Mouse (Mus musculus): Measurements from ENCODE around the gene Gm20696. TPM values are rescaled to one million over a fixed set of nuclear protein-coding genes. Genes with fewer than 3 reads are reported as not detected.
A peak's percentile ranks its signal among the peaks of the same experiment; 100 is the strongest.

Gene Gm20696
- polyA plus RNA-seq, 3 experiments from 2014 or later: 0.88 to 21.2 (median 18.7) TPM

DNA sequence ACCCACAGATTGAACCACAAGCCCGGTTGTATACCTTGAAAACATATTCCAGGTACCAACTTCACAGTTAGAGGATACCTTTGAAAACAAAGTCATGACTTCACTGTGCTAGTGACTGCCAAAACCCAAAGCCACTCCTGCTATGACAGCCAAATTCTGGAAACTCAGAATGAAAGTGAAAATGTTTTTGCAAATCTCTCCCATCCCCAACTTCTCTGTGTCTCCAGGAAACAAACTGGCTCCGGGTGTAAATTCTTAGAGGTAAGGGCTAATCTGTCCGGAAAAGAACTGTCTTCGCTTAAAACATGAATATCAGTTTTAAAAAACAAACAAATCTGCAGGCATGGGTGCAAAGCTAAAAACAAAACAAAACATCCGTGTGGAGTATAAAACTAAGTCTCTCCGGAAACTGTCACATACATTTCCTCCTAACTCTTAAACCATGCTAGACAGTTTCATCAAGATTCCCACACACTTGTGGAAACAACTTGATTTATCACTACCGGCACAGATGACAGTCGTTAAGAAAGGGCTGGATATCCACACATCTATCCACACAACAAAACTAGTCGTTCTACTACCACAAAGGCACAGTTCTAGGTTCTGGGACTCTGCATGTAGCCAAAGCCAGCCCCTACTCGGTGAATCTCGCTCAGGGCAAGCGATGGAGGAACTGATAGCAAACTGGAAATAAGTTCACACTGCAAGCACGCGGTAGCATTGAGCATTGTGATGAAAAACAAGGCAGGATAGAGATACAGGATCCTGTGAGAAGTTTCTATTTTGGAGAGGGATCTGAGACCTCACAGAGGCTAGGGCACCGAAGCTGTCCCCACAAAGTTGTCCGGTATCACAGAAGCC, 910 bp downstream of the Gm20696 start:
- ATAC-seq: peak; percentile 78

DNA sequence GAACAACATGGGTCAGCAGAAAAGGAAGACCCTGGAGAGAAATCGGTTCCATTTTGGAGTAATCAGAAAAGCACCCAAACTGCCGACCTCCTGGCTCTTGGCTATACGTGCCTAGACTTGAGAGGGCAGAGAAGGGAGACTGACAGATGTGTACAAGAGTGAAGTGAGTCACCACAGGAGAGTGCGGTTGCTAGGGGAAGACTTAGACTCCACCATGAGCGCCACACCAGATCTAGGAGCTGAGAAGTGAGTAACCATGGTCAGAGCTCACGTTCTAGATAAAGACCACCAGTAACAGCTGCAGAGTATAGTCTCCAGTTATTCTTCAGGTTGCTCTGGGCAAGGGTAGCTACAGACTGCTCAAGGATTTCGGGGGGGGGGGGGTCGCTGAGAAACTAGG, 3.4 kb downstream of the Gm20696 start:
- ATAC-seq: no peak

DNA sequence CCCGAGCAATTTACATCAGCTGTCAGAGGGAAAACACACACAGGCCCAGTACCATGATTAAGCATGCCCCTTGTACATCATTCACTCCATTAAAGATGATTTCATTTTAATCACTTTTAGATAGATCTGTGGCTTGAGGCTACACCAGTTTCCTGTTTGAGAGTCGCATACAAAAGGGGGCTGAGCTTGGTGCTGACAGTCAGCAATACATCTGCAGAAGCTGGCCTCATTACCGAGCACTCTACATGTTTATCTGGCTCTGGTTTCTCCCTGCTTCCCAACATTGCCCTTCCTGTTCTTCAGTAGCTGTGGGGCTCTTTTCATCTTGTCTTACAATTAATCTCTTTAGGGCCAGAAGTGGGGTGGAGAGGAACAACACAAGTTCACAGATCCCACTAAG, 6.2 kb downstream of the Gm20696 start:
- peak; percentile 52 for ATAC-seq

DNA sequence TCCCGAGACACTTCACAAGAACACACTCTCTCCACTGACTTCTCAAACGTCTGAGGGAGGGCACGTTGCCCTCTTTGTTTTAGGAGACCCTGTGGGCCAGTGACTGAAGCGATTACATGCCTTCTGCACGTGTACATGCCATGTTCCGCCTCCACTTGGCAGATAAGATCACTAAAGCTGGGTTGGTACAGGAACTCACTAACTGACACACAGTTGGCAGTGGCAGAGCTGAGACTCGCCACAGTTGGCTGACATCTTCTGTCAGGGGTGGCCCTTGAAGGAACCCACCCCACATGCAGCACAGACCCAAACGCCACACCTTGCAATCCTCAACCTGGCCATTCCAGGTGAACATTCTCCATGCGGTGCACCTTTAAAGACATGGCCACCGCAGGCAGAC, 8.0 kb downstream of the Gm20696 start:
- no peak for ATAC-seq

DNA sequence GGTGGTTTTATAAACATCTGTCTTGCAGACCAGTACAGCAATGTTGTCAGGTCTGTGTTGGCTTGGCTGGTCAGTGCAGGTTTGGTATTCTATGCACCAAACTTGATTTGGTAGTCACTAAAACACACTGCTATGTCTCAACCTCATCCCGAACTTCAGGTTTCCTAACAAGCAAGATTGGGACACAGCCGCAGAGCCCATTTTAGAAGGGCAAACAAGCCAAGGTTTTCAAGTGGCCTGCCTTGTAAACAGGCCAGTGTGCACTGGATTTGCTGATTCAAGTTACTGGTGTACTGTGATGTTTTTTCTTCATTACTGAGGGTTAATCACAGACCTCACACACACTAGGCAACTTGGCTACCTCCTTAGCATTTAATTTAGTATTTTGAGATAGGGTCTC, 10.5 kb downstream of the Gm20696 start:
- peak; percentile 2 for ATAC-seq

DNA sequence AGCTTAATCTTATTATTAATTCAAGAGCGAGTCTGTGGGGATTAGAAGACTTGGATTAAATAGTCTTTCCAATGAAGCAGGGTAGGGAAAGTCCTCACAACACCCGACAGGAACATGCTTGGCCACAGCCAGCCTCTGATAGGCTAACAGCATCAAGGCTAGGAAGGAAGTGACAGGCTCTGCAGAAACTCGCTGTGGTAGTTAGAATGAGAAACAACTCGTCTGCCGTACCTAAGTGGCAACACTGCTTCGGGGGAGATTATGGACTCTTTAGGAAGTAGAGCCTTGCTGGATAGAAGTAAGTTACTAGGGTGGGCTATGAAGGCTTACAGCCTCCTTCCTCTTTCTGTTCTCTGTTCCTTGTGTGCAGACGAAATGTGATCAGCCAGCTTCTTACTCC, 11.1 kb downstream of the Gm20696 start:
- peak; percentile 95 for ATAC-seq

DNA sequence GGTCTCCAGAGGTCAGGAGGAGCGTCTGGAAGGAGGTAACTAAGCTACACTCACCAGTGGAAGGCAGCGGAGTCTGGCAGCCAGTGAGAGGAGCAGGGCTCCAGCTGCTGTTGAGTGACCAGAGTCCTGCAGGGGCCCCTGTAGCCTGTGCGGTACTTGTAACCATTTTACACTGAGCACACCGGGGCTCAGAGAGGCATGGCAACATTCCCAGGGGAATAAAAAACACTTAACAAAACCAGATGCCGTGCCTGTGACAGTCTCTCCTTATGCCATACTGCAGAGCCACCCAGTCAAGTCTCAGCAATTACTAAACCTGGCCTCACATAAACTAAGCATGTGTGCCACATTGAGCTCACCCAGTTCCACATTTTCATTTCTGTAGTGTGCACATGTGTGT, 12.3 kb downstream of the Gm20696 start:
- no peak for ATAC-seq

DNA sequence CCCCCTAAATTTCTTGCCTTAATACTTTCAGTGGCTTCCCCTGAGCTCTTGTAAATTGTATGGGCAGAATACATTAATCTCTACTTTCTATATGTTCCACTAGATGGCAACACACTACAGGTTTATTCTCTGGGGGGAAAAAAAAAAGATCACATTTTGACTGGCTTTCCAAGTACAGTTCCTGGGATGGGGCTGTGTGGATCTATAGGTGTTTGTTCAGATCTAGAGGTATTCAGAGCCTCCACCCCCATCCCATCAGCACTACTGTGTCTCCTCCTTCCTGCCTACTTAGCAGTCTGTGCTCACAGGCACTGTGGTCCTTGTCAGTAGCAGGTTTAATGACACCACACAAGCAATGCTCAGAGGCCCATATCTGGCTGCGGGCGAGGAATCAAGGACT, 14.3 kb downstream of the Gm20696 start:
- no peak for ATAC-seq

DNA sequence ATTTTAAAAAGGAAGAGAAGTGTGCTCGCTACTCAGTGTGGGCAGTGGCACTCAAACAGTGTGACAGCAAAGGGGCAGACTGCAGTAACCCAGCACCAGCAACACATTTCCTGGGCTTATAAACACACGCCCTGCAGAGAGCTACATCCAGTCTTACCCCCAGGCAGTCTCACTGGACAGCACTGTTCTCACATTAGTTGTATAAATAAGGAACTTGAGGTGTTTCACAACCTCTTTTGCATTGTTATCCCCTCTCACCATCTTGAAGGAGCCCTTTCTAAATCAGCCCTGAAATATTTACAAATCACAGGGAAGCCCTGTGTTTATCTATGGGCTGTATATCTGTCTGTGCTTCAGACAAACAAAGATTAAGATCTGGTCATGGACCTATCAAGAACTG, 17.3 kb downstream of the Gm20696 start:
- no peak for ATAC-seq

DNA sequence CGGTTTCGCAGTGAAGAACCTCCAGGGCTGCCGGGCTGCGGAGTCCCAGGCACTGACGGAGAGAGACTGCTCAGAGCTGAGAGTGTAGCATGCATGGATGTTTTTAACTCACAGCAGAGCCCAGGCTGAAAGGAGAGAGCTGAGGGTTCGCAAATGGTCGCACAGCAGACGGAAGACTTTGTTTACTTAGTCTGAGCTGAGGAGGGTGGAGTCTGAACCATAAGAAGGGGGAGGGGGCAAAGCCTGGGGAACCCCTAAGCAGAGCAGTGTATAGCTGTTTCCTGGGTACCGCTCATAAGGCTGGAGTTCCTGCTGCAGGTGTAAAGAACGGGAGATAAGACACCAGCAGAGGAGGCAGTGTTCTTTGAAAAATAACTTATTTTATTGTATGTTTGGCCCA, 20.3 kb downstream of the Gm20696 start:
- ATAC-seq: peak; percentile 70

DNA sequence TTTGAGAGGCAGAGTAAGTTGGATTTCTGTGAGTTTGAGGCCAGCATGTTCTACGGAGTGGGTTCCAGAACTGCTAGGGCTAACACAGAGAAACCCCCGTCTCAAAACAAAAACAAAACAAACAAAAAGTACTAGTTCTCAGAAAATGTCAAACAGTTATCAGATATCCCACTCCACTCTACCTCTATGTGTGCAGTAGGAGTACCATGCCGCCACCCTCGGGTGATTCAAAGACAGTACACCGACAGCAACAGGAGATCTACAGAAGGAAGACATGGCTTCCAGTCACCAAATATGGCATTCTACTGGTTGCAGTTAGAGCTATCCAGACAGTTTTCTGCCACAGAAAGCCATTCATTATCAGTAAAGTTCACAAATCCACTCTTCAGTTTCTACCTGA, 21.7 kb downstream of the Gm20696 start:
- no peak for ATAC-seq

DNA sequence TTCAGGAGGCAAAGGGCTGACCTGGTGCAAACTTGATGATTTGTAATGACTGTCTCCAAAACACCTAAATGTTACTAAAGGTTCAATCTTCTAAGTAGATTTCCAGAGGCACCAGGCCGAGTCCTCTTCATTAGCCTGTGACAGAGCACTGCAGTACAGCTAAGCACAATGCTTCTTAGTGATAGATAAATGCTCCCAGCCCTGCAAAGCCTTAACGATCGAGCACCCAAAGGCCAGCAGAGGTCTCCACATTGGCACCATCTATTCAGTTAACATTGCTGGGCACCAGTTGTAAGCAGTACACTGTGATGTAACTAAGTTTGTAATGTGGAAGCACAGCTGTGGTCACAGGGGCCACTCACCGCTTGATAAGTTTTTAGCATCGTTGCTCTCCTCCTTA, 22.2 kb downstream of the Gm20696 start:
- ATAC-seq: no peak

DNA sequence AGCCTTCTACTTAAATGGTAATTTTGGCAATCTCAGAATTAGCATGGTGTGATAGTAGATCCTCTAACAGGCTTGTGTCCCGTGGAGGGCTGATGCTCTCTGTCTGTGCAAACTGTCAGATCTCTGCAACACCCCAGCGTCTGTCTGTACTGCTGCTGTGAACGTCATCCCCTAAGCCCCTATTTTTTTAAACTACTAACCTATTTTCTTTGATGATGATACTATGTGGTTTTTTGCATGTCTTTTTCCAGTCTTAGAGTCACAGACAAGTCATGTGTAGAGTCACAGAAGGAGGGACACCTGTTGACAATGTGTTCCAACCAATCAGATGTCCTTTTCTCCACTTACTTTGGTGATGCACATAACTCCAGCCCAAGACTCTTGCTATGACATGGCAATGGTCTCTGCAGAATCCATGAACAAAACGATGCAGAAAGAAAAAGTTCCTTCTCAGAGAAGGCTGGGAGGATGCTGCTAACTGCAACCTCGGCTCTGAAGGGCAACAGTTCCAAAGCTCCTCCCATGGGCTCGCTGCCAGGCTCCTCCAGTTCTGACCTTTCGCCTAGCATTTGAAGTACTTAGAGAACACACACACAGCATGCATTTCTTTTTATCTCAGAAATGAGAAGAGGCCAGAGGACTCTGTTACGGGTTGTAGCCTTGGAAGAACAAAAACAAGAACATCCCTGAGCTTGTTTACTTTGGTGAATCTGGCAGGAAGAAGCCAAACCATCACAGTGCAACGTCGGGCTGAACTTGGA, 23.0 kb downstream of the Gm20696 start:
- ATAC-seq: peak; percentile 66

DNA sequence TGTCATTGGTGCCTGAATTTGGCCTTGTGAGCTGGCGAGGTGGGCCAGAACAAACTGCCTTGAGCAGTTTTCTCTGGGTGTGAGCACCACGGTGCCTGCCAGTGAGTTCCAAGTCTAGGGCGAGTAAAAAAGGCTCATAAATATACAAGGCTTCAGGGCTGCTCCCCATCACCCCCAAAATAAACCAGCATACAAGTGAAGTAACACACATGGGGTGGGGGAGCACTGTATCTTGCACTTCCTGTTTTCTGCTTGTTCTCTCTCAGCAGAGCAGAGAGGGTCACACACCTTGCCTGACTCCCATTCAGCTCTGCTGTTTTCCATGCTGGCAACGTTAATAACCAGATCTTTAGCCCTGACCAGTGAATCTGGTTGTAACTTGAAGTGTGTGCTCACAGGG, 29.1 kb downstream of the Gm20696 start:
- ATAC-seq: no peak

DNA sequence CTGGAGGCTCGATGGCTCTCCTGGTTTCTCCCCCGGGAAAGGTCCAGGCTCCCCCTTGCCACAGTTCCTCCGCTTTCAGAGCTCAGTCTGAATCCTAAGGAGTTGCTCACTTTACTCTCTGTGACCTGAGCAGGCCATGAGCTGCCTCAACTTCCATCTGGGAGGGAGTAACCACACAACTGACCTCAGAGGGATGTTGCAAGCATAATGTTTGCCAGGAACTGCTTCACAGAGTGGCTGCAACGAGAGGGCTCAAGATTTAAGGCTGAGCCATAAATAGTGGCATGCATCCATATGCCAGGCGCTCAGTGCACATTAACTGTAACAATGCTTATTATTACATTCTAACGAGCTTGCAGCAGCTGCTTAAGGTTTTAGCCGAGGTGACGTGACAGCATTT, 29.8 kb downstream of the Gm20696 start:
- no peak for ATAC-seq

DNA sequence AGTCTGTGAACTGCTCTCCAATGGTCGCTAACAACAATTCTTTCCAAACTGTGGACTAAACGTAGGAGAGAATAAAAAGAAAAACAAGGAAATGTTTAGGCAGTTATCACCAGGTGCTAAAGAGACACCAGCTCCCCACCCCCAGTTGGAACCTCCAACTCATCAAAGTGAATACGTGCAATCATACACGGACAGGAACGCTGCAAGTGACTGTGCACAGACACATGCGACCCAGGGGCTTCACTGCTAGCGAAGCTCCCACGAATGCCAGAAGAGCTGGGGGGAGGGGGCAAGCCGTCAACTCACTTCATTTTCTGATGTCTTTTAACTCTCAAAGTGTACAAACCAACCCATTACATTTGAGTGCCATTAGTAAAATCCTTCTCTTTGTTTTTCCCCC, 30.5 kb downstream of the Gm20696 start:
- ATAC-seq: no peak

DNA sequence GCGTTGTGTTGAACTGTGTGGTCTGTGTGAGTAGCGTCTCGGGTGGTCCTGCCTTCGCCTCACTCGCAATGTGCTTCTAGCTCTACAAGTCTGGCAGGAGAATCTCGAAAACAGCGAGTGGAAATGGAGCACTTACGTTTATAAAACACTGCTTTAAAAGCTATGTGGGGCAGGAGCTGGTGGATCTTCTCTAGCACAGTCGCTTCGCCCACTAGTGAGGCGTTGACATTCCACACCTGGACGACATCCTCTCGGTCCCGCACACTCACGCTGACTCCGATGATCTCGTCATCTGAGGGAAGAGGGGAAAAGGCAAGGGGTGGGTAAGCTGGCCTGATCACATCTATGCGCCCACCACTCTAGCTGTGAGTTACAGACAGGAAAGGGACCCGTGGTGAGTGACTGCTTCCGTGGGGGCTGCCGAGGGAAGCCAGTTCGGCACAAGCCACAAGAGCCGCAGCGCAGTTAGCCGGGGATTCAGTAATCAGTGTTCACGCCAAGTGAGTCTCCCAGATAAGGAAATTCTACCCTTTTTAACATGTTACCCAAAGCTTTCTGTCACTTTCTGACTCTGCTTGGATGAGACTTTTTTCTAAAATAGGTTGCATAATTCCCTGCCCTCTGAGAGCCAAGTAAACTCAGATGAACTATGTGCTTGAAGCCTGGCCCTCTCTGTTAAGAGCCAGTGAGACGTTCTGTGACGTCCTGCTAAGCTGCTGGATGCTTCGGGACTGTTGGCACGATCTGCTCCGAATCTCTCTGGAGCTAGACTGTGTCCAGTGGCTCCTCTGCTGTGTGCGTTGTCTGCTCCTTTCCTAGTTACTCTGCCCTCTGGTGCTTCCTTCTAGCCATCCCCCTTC, 34.2 kb downstream of the Gm20696 start:
- no peak for ATAC-seq

DNA sequence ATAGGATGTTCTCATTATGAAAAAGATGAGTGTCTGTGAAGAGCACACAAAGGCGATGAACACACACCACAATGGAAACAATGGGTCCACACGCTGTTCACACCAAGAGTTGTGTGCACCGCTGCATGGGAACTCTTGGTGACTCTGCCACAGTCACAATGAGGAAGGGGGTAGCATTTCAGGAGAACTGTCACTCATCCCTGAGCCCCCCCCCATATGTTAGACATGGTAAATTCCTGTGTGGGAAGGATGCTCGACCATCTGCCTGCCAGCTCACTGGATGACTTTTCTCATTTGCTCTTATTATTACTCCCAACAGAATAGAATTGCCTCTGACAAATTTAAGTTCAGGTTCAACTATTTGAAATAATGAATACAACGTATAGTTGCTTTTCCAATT, 35.0 kb downstream of the Gm20696 start:
- no peak for ATAC-seq

DNA sequence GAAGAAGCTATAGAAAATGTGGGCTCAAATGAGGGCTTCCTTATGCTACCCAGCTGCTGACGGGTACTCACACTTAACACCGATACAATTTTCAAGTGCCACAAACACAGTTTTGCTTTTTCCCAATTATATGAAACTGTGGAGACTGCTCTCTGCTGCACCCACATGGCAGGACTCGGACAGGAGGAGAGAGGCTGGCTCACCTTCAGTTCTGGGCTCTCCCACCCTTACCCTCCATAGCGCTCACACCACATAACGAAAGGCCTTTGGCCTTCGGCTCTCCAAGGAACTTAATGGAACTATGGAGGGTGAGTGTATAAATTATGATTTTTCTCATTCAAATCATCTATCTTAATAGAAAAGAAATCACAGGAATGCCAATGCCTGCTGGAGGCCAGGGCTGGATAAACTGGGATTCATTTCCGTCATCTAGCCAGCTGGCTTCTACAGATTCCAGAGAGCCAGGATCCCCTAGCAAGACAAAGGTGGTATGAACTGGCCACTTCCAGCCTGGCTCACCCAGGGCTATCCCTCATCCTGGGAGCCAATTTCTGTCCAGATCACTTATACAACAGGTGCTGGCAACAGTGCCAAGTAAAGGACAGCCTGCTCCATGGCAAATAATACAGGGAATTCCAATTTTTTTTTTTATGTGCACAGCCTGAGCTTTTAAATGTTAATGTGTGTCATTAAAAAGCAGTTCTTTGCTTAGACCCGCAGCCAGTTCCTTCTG, 36.7 kb downstream of the Gm20696 start:
- no peak for ATAC-seq

DNA sequence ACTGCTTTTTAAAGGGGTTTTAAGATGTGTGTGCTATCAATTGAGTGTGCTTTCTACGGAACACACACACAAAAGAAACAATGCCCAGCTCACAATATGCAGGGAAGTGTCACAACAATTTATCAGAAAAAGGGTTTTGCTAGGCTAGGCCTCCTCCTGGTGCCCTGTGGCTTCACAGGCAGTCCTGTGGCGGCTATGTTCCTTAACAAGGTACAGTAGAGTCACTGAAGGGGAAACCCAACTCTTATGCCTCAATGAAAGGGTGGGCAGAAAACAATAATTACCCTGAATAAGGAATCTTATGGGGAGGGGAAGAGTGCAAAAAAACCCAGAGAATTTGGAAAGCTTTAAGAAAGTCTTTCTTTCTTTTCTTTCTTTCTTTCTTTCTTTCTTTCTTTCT, 40.2 kb downstream of the Gm20696 start:
- no peak for ATAC-seq

DNA sequence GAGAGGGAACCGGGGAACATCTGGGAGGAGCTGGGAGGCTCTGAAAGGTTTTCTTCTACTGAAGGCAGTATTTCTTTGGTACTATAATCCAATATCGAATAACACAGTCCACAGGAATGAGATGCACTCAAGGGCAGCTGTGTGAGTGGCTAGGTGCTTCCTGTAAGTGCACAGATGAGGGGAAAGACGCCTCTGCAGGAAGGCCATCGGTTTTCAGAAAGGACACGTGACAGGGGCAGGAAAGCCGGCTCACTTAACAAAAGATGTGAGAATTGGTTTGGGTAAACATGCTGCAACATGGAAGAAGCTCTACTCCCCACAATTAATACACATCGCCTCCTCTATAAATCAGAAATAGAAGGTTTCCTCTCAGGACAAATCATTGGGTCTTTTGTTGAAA, 40.8 kb downstream of the Gm20696 start:
- ATAC-seq: no peak

DNA sequence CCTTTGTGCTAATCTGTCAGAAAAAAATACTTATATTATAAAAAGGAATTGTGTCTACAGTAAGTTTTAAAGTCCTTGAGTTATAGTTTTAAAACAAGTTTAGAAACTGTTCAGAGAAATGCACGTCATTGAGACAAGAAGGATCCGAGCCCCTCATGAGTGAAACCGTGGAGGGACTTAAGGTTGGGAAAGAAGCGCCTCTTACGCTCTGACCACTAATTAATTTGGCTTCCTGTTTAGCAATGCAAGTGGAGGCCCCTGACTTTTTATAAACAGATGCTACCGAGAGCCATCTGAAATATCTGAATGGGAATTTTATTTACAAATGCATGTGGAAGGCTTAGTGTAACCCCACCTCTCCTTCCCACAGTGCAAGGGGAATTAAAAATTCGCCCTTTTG, 41.3 kb downstream of the Gm20696 start:
- no peak for ATAC-seq

DNA sequence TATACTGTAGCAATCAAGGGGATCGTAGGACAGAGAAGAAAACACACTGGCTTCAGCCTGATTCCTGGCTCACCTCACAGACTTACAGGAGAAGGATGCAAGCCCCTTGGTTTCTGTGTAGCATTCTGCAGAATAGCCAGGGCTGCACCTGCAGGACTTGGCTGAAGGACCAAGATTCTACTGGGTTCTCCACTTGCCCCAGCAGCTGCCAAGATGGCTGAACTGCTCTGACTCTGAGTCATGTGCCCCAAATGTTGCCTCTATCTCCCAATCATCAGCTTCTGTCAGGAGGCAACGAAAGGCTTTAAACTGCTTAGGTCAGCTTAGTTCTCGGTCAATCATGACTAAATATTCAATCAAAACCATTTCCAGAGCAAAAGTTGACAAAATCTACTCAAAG, 42.1 kb downstream of the Gm20696 start:
- ATAC-seq: no peak
